Mouse (Mus musculus): ENCODE results near the gene Phgr1. TPM values are rescaled to one million over a fixed set of nuclear protein-coding genes. Genes with fewer than 3 reads are reported as not detected.

Gene Phgr1
- total and polyA plus RNA-seq, 2 experiments: 1.6 TPM; not detected in 1

DNA sequence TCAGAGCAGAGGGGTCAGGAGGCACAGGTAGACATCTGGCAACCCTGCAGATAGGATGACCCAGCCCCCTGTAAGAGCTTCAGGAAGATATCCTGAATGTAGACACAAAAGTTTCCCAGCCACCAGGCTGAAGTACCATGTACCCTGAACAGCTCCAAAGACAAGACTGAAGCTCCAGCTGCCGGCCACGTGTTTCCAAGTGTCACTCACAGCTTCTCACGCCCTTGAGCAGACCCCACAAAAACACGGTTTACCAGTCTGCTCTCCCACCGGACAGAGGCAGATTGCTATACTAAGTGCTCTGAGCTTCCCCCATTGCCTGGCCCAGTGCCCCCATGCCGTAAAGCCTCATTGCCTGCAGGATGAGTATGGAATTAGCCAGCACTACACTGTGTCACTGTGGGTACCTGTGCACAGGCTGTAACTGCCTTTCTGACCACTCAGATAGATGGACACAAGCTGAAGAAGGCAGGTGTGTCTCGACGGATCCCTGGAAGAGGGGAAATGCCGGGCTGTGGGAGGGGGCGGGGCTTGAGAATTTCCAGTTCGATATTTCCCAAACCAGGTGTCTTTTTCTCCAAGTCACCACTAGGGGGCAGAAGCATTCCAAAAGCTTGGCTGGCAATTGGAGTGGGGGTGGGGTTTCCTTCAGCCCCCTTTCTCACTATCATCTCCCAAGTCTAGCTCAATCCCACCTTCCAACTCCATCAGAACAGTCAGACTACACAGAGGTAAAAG, 8.3 kb upstream of the Phgr1 start:
- Histone ChIP-seq H3K27me3 (ENCODE audit: control insufficient read depth, insufficient read depth, low read length) (no peaks in the 10 kb centered on the region), H3K79me2 (ENCODE audit: control insufficient read depth, insufficient read depth, low read length) (no peaks in the 10 kb centered on the region), H3K9ac (ENCODE audit: low read depth, low read length) (no peak overlapping the region), H3K4me3 (ENCODE audit: insufficient read depth, low read depth, low read length) (no peak overlapping the region), H3K4me1 (ENCODE audit: control insufficient read depth, insufficient read depth, low read length) (peaks cover 8% of the 10 kb centered on the region), H3K36me3 (ENCODE audit: control insufficient read depth, insufficient read depth, low read length) (no peaks in the 10 kb centered on the region), H3K27ac (replicated peaks; ENCODE audit: insufficient read depth, low read depth, low read length) (0 out of 2 replicates have a peak overlapping the region, but pooled peaks have one; percentile 3)
- peak; percentile 33 for DNase-seq (ENCODE audit: extremely low read depth, low read depth, low spot score)
- 39% methylated on average over 11 of the region's 11 CpGs for WGBS
- TF ChIP-seq CTCF (IDR thresholded peaks at IDR 0.05; ENCODE audit: low read depth, low read length) (peak; percentile 45), POLR2A (IDR thresholded peaks at IDR 0.05; ENCODE audit: extremely low read depth, insufficient read depth, low read length) (no peak)

GRCm38 (mm10) chr2:118764875-118765274, 7.7 kb upstream of the Phgr1 start:
- Histone ChIP-seq H3K4me3 (ENCODE audit: insufficient read depth, low read depth, low read length) (no peak overlapping the region), H3K4me1 (ENCODE audit: control insufficient read depth, insufficient read depth, low read length) (peaks cover 8% of the 10 kb centered on the region), H3K27me3 (ENCODE audit: control insufficient read depth, insufficient read depth, low read length) (no peaks in the 10 kb centered on the region), H3K9ac (ENCODE audit: low read depth, low read length) (no peak overlapping the region), H3K79me2 (ENCODE audit: control insufficient read depth, insufficient read depth, low read length) (no peaks in the 10 kb centered on the region), H3K27ac (replicated peaks; ENCODE audit: insufficient read depth, low read depth, low read length) (no peak overlapping the region), H3K36me3 (ENCODE audit: control insufficient read depth, insufficient read depth, low read length) (no peaks in the 10 kb centered on the region)
- TF ChIP-seq CTCF (IDR thresholded peaks at IDR 0.05; ENCODE audit: low read depth, low read length): no peak
- TF ChIP-seq POLR2A (IDR thresholded peaks at IDR 0.05; ENCODE audit: extremely low read depth, insufficient read depth, low read length): no peak
- DNase-seq (ENCODE audit: extremely low read depth, low read depth, low spot score): no peak
- WGBS: 91% methylated on average over 5 of the region's 5 CpGs

DNA sequence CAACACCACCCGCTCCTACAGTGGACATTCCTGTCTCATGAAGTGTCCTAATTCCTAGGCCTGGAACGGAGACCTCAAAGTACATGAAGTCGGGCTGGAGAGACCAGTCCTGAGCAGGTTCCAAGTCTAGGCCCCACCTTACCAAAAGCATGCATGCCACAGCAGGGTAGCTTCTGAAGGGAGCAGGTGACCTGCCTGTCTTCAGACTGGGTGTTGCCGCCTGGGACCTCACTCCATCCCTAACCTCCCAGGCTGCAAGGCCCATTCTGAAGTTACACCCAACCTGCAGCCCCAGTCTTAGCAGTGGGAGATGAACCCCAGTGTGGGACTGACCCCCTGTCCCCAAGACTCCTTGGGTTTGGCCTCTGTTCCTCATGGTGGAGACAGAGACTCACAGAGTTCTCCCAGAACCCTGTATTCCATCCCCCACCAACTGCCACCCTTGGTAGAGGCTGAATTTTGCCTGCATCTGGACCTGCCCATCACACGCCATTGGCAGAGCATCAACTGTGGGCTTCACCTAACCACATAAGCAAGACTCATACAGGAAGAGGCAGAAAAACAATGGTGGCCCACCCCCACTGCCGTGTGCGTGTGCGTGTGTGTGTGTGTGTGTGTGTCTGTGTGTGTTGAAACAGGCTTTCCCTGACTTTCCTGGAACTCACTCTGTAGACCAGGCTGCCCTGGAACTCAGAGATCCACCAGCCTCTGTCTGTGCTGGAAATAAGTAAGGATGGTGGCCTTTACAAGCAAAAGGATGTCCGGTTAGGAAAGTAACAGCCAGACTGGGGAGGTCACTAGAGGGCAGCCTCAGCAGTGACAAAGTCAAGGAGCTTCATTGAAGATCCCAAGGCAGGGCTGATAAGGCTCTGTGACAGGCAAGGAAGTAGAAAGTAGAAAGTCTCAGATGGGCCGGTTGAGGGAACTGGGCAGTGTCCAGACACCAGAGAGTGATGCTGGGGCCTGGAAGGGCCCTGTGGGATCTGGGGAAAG, 6.2 kb upstream of the Phgr1 start:
- Histone ChIP-seq H3K9ac (ENCODE audit: low read depth, low read length) (no peak overlapping the region), H3K4me3 (ENCODE audit: insufficient read depth, low read depth, low read length) (no peak overlapping the region), H3K79me2 (ENCODE audit: control insufficient read depth, insufficient read depth, low read length) (no peaks in the 10 kb centered on the region), H3K4me1 (ENCODE audit: control insufficient read depth, insufficient read depth, low read length) (peaks cover 8% of the 10 kb centered on the region), H3K27ac (replicated peaks; ENCODE audit: insufficient read depth, low read depth, low read length) (peak overlapping the region; percentile 33), H3K36me3 (ENCODE audit: control insufficient read depth, insufficient read depth, low read length) (no peaks in the 10 kb centered on the region), H3K27me3 (ENCODE audit: control insufficient read depth, insufficient read depth, low read length) (no peaks in the 10 kb centered on the region)
- peak; percentile 9; the same call in 1 of the 2 replicates for TF ChIP-seq CTCF (IDR thresholded peaks at IDR 0.05; ENCODE audit: low read depth, low read length)
- no peak for TF ChIP-seq POLR2A (IDR thresholded peaks at IDR 0.05; ENCODE audit: extremely low read depth, insufficient read depth, low read length)
- DNase-seq (ENCODE audit: extremely low read depth, low read depth, low spot score): no peak
- 78% methylated on average over 10 of the region's 10 CpGs for WGBS

DNA sequence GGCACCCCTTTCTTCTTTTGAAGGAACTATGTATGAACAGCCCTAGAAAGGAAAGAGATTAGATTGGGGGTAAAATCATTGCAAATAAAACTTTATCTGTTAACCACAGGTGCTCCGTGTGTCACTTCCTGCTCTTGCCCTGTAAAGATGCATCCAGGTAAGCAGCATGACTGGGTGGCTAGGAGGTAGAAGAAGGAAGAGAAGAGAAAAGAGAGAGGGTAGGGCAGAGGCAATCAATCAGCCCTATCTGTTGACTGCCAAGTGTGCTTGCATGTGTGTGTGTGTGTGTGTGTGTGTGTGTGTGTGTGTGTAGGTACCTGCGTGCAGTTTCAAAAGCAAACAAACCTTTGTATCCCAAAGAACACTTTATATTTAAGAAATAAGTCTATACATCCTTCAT, 2.0 kb downstream of the Phgr1 start:
- Histone ChIP-seq H3K79me2 (ENCODE audit: control insufficient read depth, insufficient read depth, low read length) (no peaks in the 10 kb centered on the region), H3K27ac (replicated peaks; ENCODE audit: insufficient read depth, low read depth, low read length) (no peak overlapping the region), H3K27me3 (ENCODE audit: control insufficient read depth, insufficient read depth, low read length) (no peaks in the 10 kb centered on the region), H3K9ac (ENCODE audit: low read depth, low read length) (no peak overlapping the region), H3K4me1 (ENCODE audit: control insufficient read depth, insufficient read depth, low read length) (no peaks in the 10 kb centered on the region), H3K36me3 (ENCODE audit: control insufficient read depth, insufficient read depth, low read length) (no peaks in the 10 kb centered on the region), H3K4me3 (ENCODE audit: insufficient read depth, low read depth, low read length) (no peak overlapping the region)
- DNase-seq (ENCODE audit: extremely low read depth, low read depth, low spot score): no peak
- TF ChIP-seq CTCF (IDR thresholded peaks at IDR 0.05; ENCODE audit: low read depth, low read length) (no peak), POLR2A (IDR thresholded peaks at IDR 0.05; ENCODE audit: extremely low read depth, insufficient read depth, low read length) (no peak)
- 33% methylated on average over 2 of the region's 2 CpGs for WGBS

- Histone ChIP-seq H3K36me3 (ENCODE audit: control insufficient read depth, insufficient read depth, low read length) (no peaks in the 10 kb centered on the region), H3K27me3 (ENCODE audit: control insufficient read depth, insufficient read depth, low read length) (no peaks in the 10 kb centered on the region), H3K4me3 (ENCODE audit: insufficient read depth, low read depth, low read length) (no peak overlapping the region), H3K4me1 (ENCODE audit: control insufficient read depth, insufficient read depth, low read length) (no peaks in the 10 kb centered on the region), H3K79me2 (ENCODE audit: control insufficient read depth, insufficient read depth, low read length) (no peaks in the 10 kb centered on the region), H3K27ac (replicated peaks; ENCODE audit: insufficient read depth, low read depth, low read length) (no peak overlapping the region), H3K9ac (ENCODE audit: low read depth, low read length) (no peak overlapping the region)
- no peak for DNase-seq (ENCODE audit: extremely low read depth, low read depth, low spot score)
- 65% methylated on average over 1 of the region's 1 CpGs for WGBS
- TF ChIP-seq CTCF (IDR thresholded peaks at IDR 0.05; ENCODE audit: low read depth, low read length): no peak
- TF ChIP-seq POLR2A (IDR thresholded peaks at IDR 0.05; ENCODE audit: extremely low read depth, insufficient read depth, low read length): no peak
These were observed 2.8 kb downstream of the Phgr1 start for GRCm38 (mm10) chr2:118775396-118775795.

Measured in liver, adult 2 months (tissue).